Mouse (Mus musculus): ENCODE measurements around the gene Ifitm3. TPM values are rescaled to one million over a fixed set of nuclear protein-coding genes. Genes with fewer than 3 reads are reported as not detected.

The Ifitm3 gene
- polyA plus RNA-seq, 1 experiment from 2014 or later = 450 TPM

DNA sequence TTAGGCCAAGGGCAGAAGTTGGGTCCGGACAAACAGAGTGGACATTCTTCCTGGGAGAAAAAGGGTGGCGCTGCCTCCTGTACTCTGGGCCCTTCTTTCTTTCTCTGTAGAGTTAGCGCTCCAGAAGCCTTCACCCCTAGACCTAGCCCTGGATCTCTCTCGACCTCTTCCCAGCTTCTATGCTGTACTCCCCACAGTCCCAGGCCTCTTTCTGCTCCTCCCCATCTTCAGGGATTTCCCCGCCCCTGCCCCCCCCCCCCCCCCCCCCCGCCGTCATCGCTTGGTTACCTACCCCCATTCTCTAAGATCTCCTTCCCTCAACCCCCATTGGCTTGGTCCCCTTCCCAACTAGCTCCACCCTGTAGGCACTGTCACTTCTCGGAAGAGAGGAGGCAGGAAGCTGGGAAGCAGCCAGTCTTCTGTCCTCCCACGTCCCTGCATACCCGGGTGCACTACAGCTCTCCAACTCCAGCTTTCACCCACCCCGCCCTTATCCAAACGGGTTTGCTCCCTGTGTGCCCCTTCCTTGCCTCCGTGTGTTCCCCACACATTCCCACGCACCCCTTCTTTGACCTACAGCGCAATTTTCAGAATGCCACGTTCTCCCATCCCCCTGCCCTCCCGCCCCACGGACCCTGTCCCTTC lies 37.1 kb upstream of the Ifitm3 start:
- ATAC-seq (ENCODE audit: low FRiP score, low TSS enrichment) = peak; percentile 88
- DNase-seq (ENCODE audit: low spot score) = peak; percentile 61
- peak overlapping the region; percentile 62 for H3K4me2 ChIP-seq (replicated peaks; ENCODE audit: low read depth)
- peak overlapping the region; percentile 18; the same call in 1 of the 2 replicates for H3K4me3 ChIP-seq (ENCODE audit: low read depth, low read length)
- no peak for TF ChIP-seq CTCF (IDR thresholded peaks at IDR 0.05; ENCODE audit: low read depth)
- TF ChIP-seq EP300 (optimal IDR thresholded peaks at IDR 0.05) = no peak
- no peaks in the 10 kb centered on the region for H3K27me3 ChIP-seq (ENCODE audit: control insufficient read depth, insufficient read depth, low read length)
- H3K27ac ChIP-seq (replicated peaks) = peak overlapping the region; percentile 95
- 5% methylated on average over 14 of the region's 19 CpGs for WGBS
- peak overlapping the region; percentile 50 for H3K9ac ChIP-seq (ENCODE audit: low read length)
- 0 out of 2 replicates have a peak, but pooled peaks cover 7% of the 10 kb centered on the region for H3K4me1 ChIP-seq (replicated peaks; ENCODE audit: control insufficient read depth, insufficient read depth)
- no peaks in the 10 kb centered on the region for H3K36me3 ChIP-seq (ENCODE audit: control insufficient read depth, insufficient read depth, low read length)
- no peaks in the 10 kb centered on the region for H3K9me3 ChIP-seq (ENCODE audit: control insufficient read depth, low read length)

DNA sequence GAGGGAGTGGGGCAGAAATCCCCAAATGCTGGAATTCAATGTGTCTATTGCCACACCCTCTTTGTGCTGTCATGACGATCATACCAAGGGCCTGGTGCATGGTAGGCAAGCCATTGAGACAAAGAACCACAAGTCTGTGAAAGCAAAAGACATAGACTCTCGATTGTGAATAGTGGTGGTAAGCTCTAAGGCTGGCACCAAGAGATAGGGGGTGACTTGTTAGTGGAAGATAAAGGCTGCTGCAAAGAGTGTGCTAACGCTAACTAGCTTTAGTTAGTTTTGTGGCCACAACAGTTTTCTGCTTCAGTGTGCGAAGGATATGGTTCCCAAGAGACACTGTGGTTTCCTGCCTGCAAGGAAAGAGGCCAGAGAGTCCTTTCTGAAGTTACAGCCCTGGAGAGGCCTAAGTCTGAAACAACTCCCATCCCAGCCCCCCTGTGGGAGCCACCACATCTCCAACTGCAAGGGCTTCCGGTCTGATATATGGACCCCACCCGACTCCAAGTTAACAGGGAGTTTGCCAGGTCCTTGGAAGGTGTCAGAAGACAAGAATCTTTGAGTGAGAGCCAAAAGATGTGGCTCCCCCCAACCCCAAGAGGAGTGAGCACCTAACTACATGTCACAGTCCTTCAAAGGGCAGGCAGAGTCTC lies 36.5 kb upstream of the Ifitm3 start:
- WGBS = 56% methylated on average over 6 of the region's 6 CpGs
- H3K4me1 ChIP-seq (replicated peaks; ENCODE audit: control insufficient read depth, insufficient read depth) = 0 out of 2 replicates have a peak, but pooled peaks cover 9% of the 10 kb centered on the region
- DNase-seq (ENCODE audit: low spot score) (no peak), ATAC-seq (ENCODE audit: low FRiP score, low TSS enrichment) (no peak)
- H3K27ac ChIP-seq (replicated peaks) = peak overlapping the region; percentile 95
- TF ChIP-seq EP300 (optimal IDR thresholded peaks at IDR 0.05) = no peak
- TF ChIP-seq CTCF (IDR thresholded peaks at IDR 0.05; ENCODE audit: low read depth) = no peak
- H3K4me3 ChIP-seq (ENCODE audit: low read depth, low read length) = no peak overlapping the region
- no peaks in the 10 kb centered on the region for H3K9me3 ChIP-seq (ENCODE audit: control insufficient read depth, low read length)
- H3K36me3 ChIP-seq (ENCODE audit: control insufficient read depth, insufficient read depth, low read length) = no peaks in the 10 kb centered on the region
- H3K27me3 ChIP-seq (ENCODE audit: control insufficient read depth, insufficient read depth, low read length) = no peaks in the 10 kb centered on the region
- peak overlapping the region; percentile 41; the same call in 1 of the 2 replicates for H3K9ac ChIP-seq (ENCODE audit: low read length)
- 0 out of 2 replicates have a peak overlapping the region, but pooled peaks have one; percentile 0 for H3K4me2 ChIP-seq (replicated peaks; ENCODE audit: low read depth)

DNA sequence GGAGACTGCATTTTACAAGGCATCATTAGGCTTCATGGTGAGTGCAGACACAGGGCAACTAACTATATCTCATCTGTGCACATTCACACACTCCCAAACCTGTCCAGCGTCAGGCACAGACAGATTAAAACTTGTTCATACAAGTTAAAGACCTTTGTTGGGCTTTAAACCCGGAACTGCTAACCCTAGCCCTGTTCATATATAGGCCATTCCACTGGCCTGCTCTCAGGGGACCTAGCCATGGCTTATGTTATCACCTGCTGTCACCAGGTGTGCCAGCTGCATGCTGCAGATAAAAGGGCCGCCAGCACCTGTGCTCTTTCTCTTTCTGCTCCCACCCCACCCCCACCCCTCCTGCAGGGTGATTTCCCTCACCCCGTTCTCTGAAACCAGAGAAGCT lies 32.0 kb upstream of the Ifitm3 start:
- DNase-seq (ENCODE audit: low spot score) (peak; percentile 61), ATAC-seq (ENCODE audit: low FRiP score, low TSS enrichment) (peak; percentile 59; the same call in 1 of the 2 replicates)
- H3K27me3 ChIP-seq (ENCODE audit: control insufficient read depth, insufficient read depth, low read length) = no peaks in the 10 kb centered on the region
- H3K4me1 ChIP-seq (replicated peaks; ENCODE audit: control insufficient read depth, insufficient read depth) = peaks cover 7% of the 10 kb centered on the region; the same call in 1 of the 2 replicates
- 31% methylated on average over 4 of the region's 4 CpGs for WGBS
- H3K9ac ChIP-seq (ENCODE audit: low read length) = no peak overlapping the region
- H3K4me2 ChIP-seq (replicated peaks; ENCODE audit: low read depth) = no peak overlapping the region
- TF ChIP-seq CTCF (IDR thresholded peaks at IDR 0.05; ENCODE audit: low read depth) = no peak
- TF ChIP-seq EP300 (optimal IDR thresholded peaks at IDR 0.05) = no peak
- H3K36me3 ChIP-seq (ENCODE audit: control insufficient read depth, insufficient read depth, low read length) = no peaks in the 10 kb centered on the region
- no peaks in the 10 kb centered on the region for H3K9me3 ChIP-seq (ENCODE audit: control insufficient read depth, low read length)
- H3K27ac ChIP-seq (replicated peaks) = peak overlapping the region; percentile 75
- no peak overlapping the region for H3K4me3 ChIP-seq (ENCODE audit: low read depth, low read length)

DNA sequence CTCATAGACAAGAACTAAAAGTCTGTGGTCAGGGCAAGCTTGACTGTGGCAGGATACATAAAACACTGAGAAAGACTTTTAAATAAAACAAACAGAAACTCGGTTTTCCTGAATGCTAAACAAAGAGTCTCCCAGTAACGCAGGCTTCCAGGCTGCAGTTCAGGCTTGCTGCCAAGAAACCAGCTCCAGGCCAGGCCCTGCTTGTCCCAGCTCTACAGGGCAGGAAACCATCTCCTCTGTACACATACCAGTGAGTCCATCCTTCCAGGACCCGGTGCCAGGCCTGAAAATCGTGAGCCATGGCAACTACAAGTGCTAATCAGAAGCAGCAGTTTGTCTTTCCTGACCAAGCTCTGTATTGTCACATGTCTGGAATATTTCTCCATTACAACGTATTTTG lies 31.1 kb upstream of the Ifitm3 start:
- Histone ChIP-seq H3K27ac (replicated peaks) (peak overlapping the region; percentile 81), H3K9me3 (ENCODE audit: control insufficient read depth, low read length) (no peaks in the 10 kb centered on the region), H3K36me3 (ENCODE audit: control insufficient read depth, insufficient read depth, low read length) (no peaks in the 10 kb centered on the region), H3K27me3 (ENCODE audit: control insufficient read depth, insufficient read depth, low read length) (no peaks in the 10 kb centered on the region), H3K9ac (ENCODE audit: low read length) (no peak overlapping the region), H3K4me1 (replicated peaks; ENCODE audit: control insufficient read depth, insufficient read depth) (peaks cover 2% of the 10 kb centered on the region; the same call in 1 of the 2 replicates), H3K4me2 (replicated peaks; ENCODE audit: low read depth) (no peak overlapping the region), H3K4me3 (ENCODE audit: low read depth, low read length) (no peak overlapping the region)
- TF ChIP-seq CTCF (IDR thresholded peaks at IDR 0.05; ENCODE audit: low read depth) = no peak
- TF ChIP-seq EP300 (optimal IDR thresholded peaks at IDR 0.05) = no peak
- DNase-seq (ENCODE audit: low spot score) = peak; percentile 88
- WGBS = 3% methylated on average over 5 of the region's 5 CpGs
- ATAC-seq (ENCODE audit: low FRiP score, low TSS enrichment) = peak; percentile 87

- ATAC-seq (ENCODE audit: low FRiP score, low TSS enrichment) (no peak), DNase-seq (ENCODE audit: low spot score) (no peak)
- Histone ChIP-seq H3K4me2 (replicated peaks; ENCODE audit: low read depth) (no peak overlapping the region), H3K27me3 (ENCODE audit: control insufficient read depth, insufficient read depth, low read length) (no peaks in the 10 kb centered on the region), H3K9ac (ENCODE audit: low read length) (no peak overlapping the region; the same call in 1 of the 2 replicates), H3K27ac (replicated peaks) (peak overlapping the region; percentile 88), H3K9me3 (ENCODE audit: control insufficient read depth, low read length) (no peaks in the 10 kb centered on the region), H3K36me3 (ENCODE audit: control insufficient read depth, insufficient read depth, low read length) (no peaks in the 10 kb centered on the region), H3K4me3 (ENCODE audit: low read depth, low read length) (no peak overlapping the region), H3K4me1 (replicated peaks; ENCODE audit: control insufficient read depth, insufficient read depth) (peaks cover 2% of the 10 kb centered on the region; the same call in 1 of the 2 replicates)
- TF ChIP-seq CTCF (IDR thresholded peaks at IDR 0.05; ENCODE audit: low read depth) = no peak
- no peak for TF ChIP-seq EP300 (optimal IDR thresholded peaks at IDR 0.05)
- 18% methylated on average over 6 of the region's 9 CpGs for WGBS
These were observed 30.5 kb upstream of the Ifitm3 start for GRCm38 (mm10) chr7:141040867-141041606.

Measured in stomach, postnatal 0 days (tissue).